Mouse (Mus musculus) bone marrow, adult 2 months (tissue): ENCODE measurements around the gene Gprc5b.

Experiments used
- CTCF ChIP-seq: fragments of 200-500 bp; IDR thresholded peaks from 2 replicates; pipeline ENCODE4 v1.5.1; 2011; ENCODE audit warnings: low read length, control low read depth; ENCODE audit not compliant: control insufficient read depth, insufficient read depth
- POLR2A ChIP-seq: fragments of 200-500 bp; IDR thresholded peaks from 2 replicates; pipeline ENCODE4 v1.6.1; 2011; ENCODE audit warnings: low read depth, mild to moderate bottlenecking, control low read depth, low read length, borderline replicate concordance; ENCODE audit not compliant: control insufficient read depth

GRCm38 (mm10) chr7:119034243-119034961, 39.4 kb upstream of the Gprc5b start:
- no peak for TF ChIP-seq POLR2A
- TF ChIP-seq CTCF = no peak
